Mouse (Mus musculus) heart, adult 11 months (tissue): ENCODE measurements at regions not wholly inside any gene's neighbourhood (a gene's known extent, or its start where the extent isn't known, plus 50 kb on each side); places are given as distances from the start of the nearest gene placed in this dataset.

ENCODE experiments used
- DNase-seq: peaks from one replicate; pipeline ENCODE4 v3.0.0; 2022

DNA sequence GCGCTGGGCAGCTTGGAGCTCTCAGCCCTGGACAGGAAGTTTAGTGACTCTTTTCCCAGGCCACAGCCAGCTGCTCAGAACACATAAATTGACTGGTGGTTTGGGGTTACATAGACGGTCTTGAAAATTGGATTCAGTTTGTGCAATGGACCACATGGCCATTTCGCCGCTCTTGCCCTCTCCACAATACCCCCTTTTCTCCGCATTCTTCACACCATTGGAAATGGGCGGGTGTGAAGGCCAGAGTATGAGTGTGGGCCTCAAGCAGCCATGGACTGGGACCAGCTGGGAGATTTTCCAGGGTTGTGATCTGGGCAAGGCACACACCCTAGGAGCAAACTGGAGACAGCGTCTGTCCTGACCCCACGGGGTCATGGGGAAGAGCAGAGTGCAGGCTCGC lies 135.1 kb upstream of the Cops8 start:
- peak; percentile 88 for DNase-seq

- no peak for DNase-seq
Observed at GRCm38 (mm10) chr1:90470996-90471395, 131.8 kb upstream of the Cops8 start.

DNA sequence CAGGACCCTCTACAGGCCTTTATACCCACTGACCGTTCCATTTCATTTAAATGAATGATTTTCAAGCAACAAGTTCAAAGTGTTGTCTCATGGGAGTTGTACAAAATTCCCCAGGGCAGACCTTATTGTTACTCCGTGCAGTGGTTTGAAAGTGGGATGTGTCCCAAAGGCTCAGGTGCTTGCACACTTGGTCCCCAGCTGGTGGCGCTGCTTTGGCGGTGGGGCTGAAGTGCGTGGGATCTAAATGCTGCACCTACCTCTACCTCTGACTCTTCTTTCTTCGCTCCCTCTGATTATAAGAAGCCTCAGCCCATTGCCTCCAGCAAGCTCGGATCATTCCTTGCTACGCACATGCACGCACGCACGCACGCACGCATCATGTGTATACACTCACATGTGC lies 131.0 kb upstream of the Cops8 start:
- DNase-seq, result no peak

- DNase-seq, result no peak
Observed at GRCm38 (mm10) chr1:90475060-90475813, 127.5 kb upstream of the Cops8 start.

GRCm38 (mm10) chr1:90476556-90477243 lies 126.1 kb upstream of the Cops8 start:
- no peak for DNase-seq

- no peak for DNase-seq
Observed at GRCm38 (mm10) chr1:90478839-90479238, 123.9 kb upstream of the Cops8 start.

DNA sequence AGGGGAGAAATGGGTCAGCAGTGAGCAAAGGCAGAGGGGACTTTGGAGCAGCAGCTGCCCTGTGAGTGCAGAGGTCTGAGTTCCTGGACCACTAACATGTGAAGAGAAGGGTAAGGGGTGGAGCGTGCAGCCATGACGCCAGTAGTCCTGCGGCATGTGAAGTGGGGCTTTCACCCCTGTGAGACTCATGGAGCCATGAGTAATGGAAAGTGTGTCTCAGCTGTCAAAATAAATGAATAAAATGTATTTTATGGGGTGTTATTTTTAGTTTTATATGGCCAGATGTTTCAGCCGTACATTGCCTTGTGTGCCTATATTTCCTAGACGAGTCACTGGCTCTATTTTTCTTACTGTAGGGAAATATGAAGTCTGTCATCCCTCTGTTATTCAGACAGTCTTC lies 121.5 kb upstream of the Cops8 start:
- no peak for DNase-seq

- no peak for DNase-seq
Observed at GRCm38 (mm10) chr1:90481708-90482107, 121.1 kb upstream of the Cops8 start.

GRCm38 (mm10) chr1:90486349-90486839 lies 116.4 kb upstream of the Cops8 start:
- DNase-seq, result no peak

DNA sequence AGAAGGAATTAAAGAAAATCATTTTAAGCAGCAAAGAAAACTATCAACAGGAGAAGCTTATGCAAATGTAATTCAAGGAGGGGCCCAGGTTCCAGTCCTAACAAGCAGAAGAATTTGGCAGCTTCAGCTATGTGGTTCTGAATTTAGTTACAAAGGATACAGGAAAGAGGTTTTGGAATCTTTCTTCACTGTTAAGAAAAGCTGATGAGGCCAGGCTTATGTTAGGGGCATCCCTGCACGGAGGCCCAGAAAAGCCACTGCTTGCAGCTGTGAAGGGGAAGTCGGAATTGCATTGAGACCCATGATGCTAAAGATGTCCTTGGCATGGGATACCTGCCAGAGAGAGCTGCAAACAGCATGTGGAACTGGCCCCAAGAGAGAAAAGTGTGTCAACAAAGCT lies 114.9 kb upstream of the Cops8 start:
- no peak for DNase-seq

- DNase-seq, result peak; percentile 89
Observed at GRCm38 (mm10) chr1:90488991-90489390, 113.8 kb upstream of the Cops8 start.

- peak; percentile 98 for DNase-seq
Observed at GRCm38 (mm10) chr1:90490335-90490734, 112.4 kb upstream of the Cops8 start.

DNA sequence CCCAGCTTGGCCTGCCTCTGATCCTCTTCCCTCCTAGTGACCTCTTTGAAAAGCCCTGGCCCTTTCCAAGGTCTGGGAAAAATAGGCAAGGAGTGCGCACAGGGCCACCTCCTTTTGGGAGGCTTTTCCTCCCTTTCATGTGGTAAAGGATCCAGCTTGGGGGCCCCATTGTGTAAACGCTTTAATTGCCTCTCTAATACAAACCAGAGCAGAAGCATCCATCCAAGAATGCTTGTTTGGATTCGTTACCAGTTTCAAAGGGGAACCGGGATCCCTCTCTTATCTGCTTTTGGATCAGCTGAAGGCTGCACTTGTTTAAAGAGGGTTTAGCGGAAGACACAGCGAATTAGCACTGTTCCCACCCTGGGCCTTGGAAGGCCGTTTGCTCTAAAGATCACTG lies 109.3 kb upstream of the Cops8 start:
- peak; percentile 96 for DNase-seq

- DNase-seq, result peak; percentile 92
Observed at GRCm38 (mm10) chr1:90495174-90495573, 107.6 kb upstream of the Cops8 start.

DNA sequence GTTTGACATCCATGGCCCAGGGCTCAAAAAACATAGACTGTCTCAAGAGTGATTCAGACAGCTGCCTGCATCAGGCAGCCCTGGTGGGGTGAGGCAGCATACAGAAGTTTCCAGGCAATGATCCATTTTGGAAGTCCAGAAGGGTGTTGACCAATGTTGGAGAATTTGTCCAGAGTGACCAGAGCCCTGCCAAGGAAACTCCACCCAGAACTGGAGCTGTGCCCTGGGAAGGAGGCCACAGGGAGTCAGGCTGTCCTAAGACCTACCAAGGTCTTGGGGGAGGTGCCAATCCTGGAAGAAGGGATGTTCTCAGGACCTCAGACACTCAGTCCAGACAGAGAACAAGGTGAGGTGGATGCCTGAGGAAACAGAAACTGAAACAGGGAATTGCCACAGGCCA lies 105.2 kb upstream of the Cops8 start:
- DNase-seq, result peak; percentile 99

DNA sequence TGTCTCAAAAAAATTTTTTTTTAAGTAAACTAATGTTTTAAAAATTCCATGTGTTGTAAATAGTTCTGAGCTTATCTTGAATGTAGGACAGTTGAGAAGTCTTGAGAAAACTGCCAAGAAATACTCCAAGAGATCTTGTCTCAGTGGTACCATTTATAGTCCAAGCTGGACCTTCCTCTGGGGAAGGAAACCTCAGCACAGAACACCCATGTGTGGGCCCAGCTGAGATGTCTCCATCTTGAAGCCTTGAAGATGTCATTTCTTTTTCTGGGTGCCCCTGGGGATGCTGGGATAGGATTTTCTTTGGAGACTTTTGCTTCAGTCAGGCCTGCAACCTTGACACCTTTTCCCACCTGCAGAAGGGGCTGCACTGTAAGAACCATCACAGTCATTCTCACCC lies 101.4 kb upstream of the Cops8 start:
- DNase-seq, result peak; percentile 97

DNA sequence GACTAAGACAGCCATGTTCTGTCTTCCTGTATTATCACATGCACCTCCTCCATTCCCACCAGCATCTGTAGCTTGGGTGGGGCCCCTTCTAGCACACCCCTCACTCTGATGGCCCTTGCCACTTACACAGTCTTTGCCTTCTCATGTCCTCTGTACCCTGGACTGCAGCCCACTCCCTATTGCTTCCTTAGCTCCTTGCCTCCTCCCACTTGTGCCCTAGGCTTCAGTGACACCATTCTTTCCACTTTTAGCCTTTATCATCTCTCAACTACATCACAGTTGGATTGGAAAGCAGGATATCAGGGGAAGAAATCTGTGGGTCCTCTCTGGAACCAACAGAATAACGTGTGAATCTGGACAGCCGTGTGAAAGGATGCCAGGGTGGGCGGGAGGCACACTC lies 100.4 kb upstream of the Cops8 start:
- DNase-seq, result peak; percentile 86

GRCm38 (mm10) chr1:90502771-90503540 lies 99.8 kb upstream of the Cops8 start:
- peak; percentile 99 for DNase-seq

DNA sequence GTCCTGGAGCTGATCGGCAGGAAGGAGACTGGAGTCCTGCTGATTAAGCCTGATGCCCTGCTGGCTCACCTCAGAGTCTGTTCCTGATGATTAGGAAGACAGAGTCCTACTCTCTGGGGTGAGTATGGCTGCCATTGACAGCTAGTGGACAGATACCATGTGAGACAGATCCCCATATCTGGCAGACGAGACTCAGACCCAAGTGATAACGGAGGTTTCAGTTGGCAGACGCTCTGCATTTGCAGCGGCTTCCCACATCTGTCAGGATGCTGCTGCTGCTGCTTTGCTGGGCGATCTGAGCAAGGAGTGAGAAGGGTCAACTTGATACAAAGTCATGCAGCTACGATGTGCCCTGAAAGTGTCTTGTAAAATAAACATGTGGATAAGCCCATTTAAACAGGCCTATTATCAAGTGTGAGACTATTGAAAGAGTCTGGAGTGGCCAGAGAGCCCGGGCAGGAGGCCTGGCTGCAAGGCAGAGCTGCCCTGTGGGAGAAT lies 98.1 kb upstream of the Cops8 start:
- peak; percentile 96 for DNase-seq

- no peak for DNase-seq
Observed at GRCm38 (mm10) chr1:90505599-90505998, 97.2 kb upstream of the Cops8 start.

- DNase-seq, result peak; percentile 96
Observed at GRCm38 (mm10) chr1:90506582-90506981, 96.2 kb upstream of the Cops8 start.

- DNase-seq, result peak; percentile 96
Observed at GRCm38 (mm10) chr1:90509371-90509770, 93.4 kb upstream of the Cops8 start.

DNA sequence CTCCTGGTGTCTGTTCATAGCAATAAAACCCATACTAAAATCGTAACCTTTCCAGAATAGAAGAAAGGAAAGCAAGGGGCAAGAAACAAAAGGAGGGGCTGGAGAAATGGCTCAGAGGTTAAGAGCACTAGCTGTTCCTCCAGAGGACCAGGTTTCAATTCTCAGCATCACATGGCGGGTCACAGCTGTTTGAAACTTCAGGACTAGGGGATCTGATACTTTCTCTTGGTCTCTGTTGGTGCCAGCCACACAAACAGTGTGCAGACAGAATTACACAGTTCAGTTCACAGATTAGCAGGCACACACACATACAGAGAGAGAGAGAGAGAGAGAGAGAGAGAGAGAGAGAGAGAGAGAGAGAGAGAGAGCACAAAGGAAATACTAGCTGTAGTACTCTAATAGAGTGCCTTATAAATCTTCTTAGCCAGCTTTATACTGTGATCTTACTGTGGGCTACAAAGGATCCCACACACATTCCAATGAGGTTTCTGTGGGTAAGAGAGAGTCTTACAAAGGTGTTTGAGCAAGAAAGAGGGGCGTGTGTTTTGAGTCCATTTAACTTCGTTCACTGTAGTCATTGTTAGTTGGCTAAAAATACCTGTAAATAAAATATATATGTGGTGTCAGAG lies 89.2 kb upstream of the Cops8 start:
- DNase-seq, result no peak
